ENCODE assay signal across 10 mouse cellular contexts in the genomic region with DNA sequence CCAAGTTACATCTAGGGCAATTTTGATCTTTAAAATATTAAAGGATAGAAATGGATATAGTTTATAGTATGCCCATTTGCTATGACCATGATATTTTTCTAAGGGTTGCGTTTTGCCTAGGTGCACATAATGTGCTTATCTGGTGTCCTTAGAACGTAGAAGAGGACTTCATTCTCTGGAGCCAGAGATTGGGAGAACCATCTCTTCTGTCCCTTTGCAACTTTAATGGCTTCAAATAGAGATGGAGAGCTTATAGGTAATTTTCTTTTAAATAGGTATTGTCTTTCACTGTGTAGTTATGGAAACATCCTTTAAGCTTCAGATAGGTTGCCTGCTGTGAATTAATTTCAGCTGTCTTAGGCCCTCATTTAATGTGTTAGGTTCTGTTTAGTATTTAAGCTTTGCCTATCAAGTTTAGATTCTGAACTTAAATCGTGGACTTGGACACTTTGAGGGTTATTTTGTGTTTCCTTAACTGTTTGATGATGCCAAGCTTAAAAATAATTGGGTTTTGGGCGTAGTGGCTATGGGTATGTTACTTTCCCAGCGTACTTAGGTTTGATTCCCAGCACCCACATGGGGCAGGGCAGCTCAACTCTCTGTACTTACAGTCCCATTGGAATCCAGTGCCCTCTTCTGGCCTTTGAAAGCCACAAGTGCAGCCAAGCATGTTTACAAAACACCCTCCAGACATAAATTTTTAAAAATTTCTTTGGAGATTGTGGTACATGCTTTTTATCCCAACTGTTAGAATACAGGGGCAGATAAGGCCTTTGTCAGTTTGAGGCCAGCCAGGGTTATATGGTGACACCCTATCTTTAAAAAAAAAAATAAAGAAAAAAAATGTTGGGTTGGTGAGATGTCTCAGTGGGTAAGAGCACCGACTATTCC. TPM values are rescaled to one million over a fixed set of nuclear protein-coding genes. Genes with fewer than 3 reads are reported as not detected.
DNase-seq lines count a peak whose midpoint lies in the region; ATAC-seq and TF ChIP-seq lines count a peak whose summit lies in the region.
"Had no signal": no experiment of that assay in that cellular context is flagged by ENCODE, and none has a peak within 500 bp of the region (broad histone marks: within the 10 kb centered on the region; RNA-seq: fewer than 3 reads in every experiment).

No protein-coding gene starts in this region.

- no peak for TF ChIP-seq EP300 in liver, embryonic 14.5 days (IDR thresholded peaks at IDR 0.05; ENCODE audit: low read depth)

- H3K27me3 ChIP-seq in intestine, embryonic 14.5 days (replicated peaks; ENCODE audit: control insufficient read depth, insufficient read depth, low read length) = no peaks in the 10 kb centered on the region
- no peaks in the 10 kb centered on the region for H3K27me3 ChIP-seq in intestine, embryonic 16.5 days (replicated peaks; ENCODE audit: control insufficient read depth, insufficient read depth, low read length)
- no peaks in the 10 kb centered on the region for H3K27me3 ChIP-seq in liver, embryonic 14.5 days (ENCODE audit: control insufficient read depth, insufficient read depth, low read length)
- H3K27me3 ChIP-seq: heart, embryonic 12.5 days; stomach, embryonic 15.5 days had no signal

- no peak overlapping the region for H3K9ac ChIP-seq in intestine, embryonic 14.5 days (ENCODE audit: low read length)
- H3K9ac ChIP-seq in intestine, embryonic 16.5 days (ENCODE audit: low read depth, low read length) = no peak overlapping the region
- H3K9ac ChIP-seq in liver, embryonic 14.5 days (replicated peaks) = no peak overlapping the region
- H3K9ac ChIP-seq: heart, embryonic 12.5 days; stomach, embryonic 15.5 days had no signal

- no peak overlapping the region for H3K27ac ChIP-seq in intestine, embryonic 14.5 days (ENCODE audit: low read depth)
- H3K27ac ChIP-seq in intestine, embryonic 16.5 days (ENCODE audit: low read length) = no peak overlapping the region
- no peak overlapping the region for H3K27ac ChIP-seq in liver, embryonic 14.5 days
- H3K27ac ChIP-seq: stomach, embryonic 15.5 days had no signal

- no peak overlapping the region for H3K4me2 ChIP-seq in intestine, embryonic 14.5 days (ENCODE audit: low read length)
- H3K4me2 ChIP-seq in intestine, embryonic 16.5 days (ENCODE audit: low read depth, low read length) = no peak overlapping the region
- no peak overlapping the region for H3K4me2 ChIP-seq in liver, embryonic 14.5 days (ENCODE audit: low read depth)
- H3K4me2 ChIP-seq: heart, embryonic 12.5 days; stomach, embryonic 15.5 days had no signal

- WGBS in intestine, embryonic 14.5 days = 82% methylated on average over 6 of the region's 6 CpGs
- 78% methylated on average over 6 of the region's 6 CpGs for WGBS in intestine, embryonic 16.5 days
- 64% methylated on average over 6 of the region's 6 CpGs for WGBS in liver, embryonic 14.5 days (ENCODE audit: insufficient replicate concordance)

- H3K4me1 ChIP-seq in intestine, embryonic 14.5 days (replicated peaks; ENCODE audit: control insufficient read depth, insufficient read depth, low read length) = no peaks in the 10 kb centered on the region
- no peaks in the 10 kb centered on the region for H3K4me1 ChIP-seq in intestine, embryonic 16.5 days (ENCODE audit: control insufficient read depth, insufficient read depth, low read length)
- no peaks in the 10 kb centered on the region for H3K4me1 ChIP-seq in liver, embryonic 14.5 days (replicated peaks; ENCODE audit: control insufficient read depth in 2 of 2, insufficient read depth in 2 of 2, low read length in 1 of 2)
- H3K4me1 ChIP-seq: heart, embryonic 12.5 days; stomach, embryonic 15.5 days had no signal

- H3K36me3 ChIP-seq in intestine, embryonic 14.5 days (ENCODE audit: control insufficient read depth, insufficient read depth, low read length) = peaks cover 14% of the 10 kb centered on the region
- H3K36me3 ChIP-seq in intestine, embryonic 16.5 days (ENCODE audit: control insufficient read depth, insufficient read depth, low read length) = no peaks in the 10 kb centered on the region
- peaks cover 8% of the 10 kb centered on the region for H3K36me3 ChIP-seq in liver, embryonic 14.5 days (replicated peaks; ENCODE audit: control insufficient read depth, insufficient read depth, low read depth)

- peak; percentile 26; the same call in 1 of the 2 replicates for TF ChIP-seq CTCF in liver, embryonic 14.5 days (IDR thresholded peaks at IDR 0.05; ENCODE audit: low read depth)

- peak; percentile 15 for DNase-seq in adrenal gland, postnatal 10 days
- no peak for DNase-seq in adrenal gland, adult 2 months
- DNase-seq in intestine, embryonic 14.5 days (ENCODE audit: low spot score) = no peak
- DNase-seq in ES-CJ7 (ENCODE audit: low read depth, low spot score) = peak; percentile 49
- no peak for DNase-seq in liver, embryonic 14.5 days (ENCODE audit: low read depth in 3 of 3, low spot score in 3 of 3)
- no peak for DNase-seq in thymus, postnatal 4 days
- no peak for DNase-seq in layer of hippocampus, adult 9-11 months

- peak; percentile 3; the same call in 1 of the 2 replicates for ATAC-seq in intestine, embryonic 14.5 days (replicated peaks; ENCODE audit: low FRiP score, low TSS enrichment, low read depth)
- no peak for ATAC-seq in intestine, embryonic 16.5 days
- no peak for ATAC-seq in liver, embryonic 14.5 days (ENCODE audit: insufficient read depth)

- H3K9me3 ChIP-seq in intestine, embryonic 14.5 days (ENCODE audit: control insufficient read depth, low read length) = no peaks in the 10 kb centered on the region
- H3K9me3 ChIP-seq in intestine, embryonic 16.5 days (ENCODE audit: control insufficient read depth, low read length) = no peaks in the 10 kb centered on the region
- no peaks in the 10 kb centered on the region for H3K9me3 ChIP-seq in liver, embryonic 14.5 days (ENCODE audit: control insufficient read depth, low read length)
- H3K9me3 ChIP-seq: heart, embryonic 12.5 days; stomach, embryonic 15.5 days had no signal

- no peak overlapping the region for H3K4me3 ChIP-seq in intestine, embryonic 14.5 days (ENCODE audit: low read depth, low read length)
- no peak overlapping the region for H3K4me3 ChIP-seq in intestine, embryonic 16.5 days (ENCODE audit: low read length)
- no peak overlapping the region for H3K4me3 ChIP-seq in liver, embryonic 14.5 days (ENCODE audit: insufficient read depth in 1 of 2, low read depth in 2 of 2, low read length in 2 of 2)
- H3K4me3 ChIP-seq: heart, embryonic 12.5 days; stomach, embryonic 15.5 days had no signal

RNA-seq across cellular contexts. Expression of a gene that starts 11.6 kb away (rescaled TPM):
- 100 to 1,000 TPM; 358 to 456 TPM for total RNA-seq in adrenal gland, postnatal 10 days (2021)
- 100 to 1,000 TPM; 311 to 403 TPM for total RNA-seq in adrenal gland, adult 2 months (2021)
- polyA plus RNA-seq in adrenal gland, adult 2 months (2012; rRNA removed) = 3.7 and 3.8 TPM in 2 replicates
- 230 TPM in 2 replicates for polyA plus RNA-seq in intestine, embryonic 14.5 days (2014; fragmentation: Nextera tagmentation; extraction: Ambion mirVana)
- 215 and 254 TPM in 2 replicates for polyA plus RNA-seq in intestine, embryonic 16.5 days (2015; fragmentation: Nextera tagmentation; extraction: Ambion mirVana)
- polyA plus RNA-seq in liver, embryonic 14.5 days (2012; rRNA removed) = 189 and 409 TPM in 2 replicates
- polyA plus RNA-seq in liver, embryonic 14.5 days (2014; fragmentation: Nextera tagmentation; extraction: Ambion mirVana) = 85.0 and 93.4 TPM in 2 replicates

RNA-seq across cellular contexts. Expression of a gene that starts 33.8 kb away (rescaled TPM):
- 10 to 100 TPM; 79.2 to 94.0 TPM for total RNA-seq in adrenal gland, postnatal 10 days (2021)
- total RNA-seq in adrenal gland, adult 2 months (2021) = 100 to 1,000 TPM in 1 of 2 experiments, 10 to 100 TPM in 1; 84.3 to 124 TPM
- 36.3 and 42.9 TPM in 2 replicates for polyA plus RNA-seq in adrenal gland, adult 2 months (2012; rRNA removed)
- 69.4 and 71.7 TPM in 2 replicates for polyA plus RNA-seq in intestine, embryonic 14.5 days (2014; fragmentation: Nextera tagmentation; extraction: Ambion mirVana)
- 112 and 115 TPM in 2 replicates for polyA plus RNA-seq in intestine, embryonic 16.5 days (2015; fragmentation: Nextera tagmentation; extraction: Ambion mirVana)
- polyA plus RNA-seq in liver, embryonic 14.5 days (2012; rRNA removed) = 24.7 and 30.4 TPM in 2 replicates
- 40.0 and 42.2 TPM in 2 replicates for polyA plus RNA-seq in liver, embryonic 14.5 days (2014; fragmentation: Nextera tagmentation; extraction: Ambion mirVana)

Comparison
In these comparisons a context has a peak if more than half of its experiments do, and no peak if none do; other contexts are left out.
1. DNase-seq: peak in adrenal gland, postnatal 10 days (single experiment) and ES-CJ7 (single experiment); none in adrenal gland, adult 2 months (single experiment), intestine, embryonic 14.5 days (single experiment), liver, embryonic 14.5 days (0 of 3), thymus, postnatal 4 days (single experiment) and layer of hippocampus, adult 9-11 months (single experiment).
2. RNA of a gene that starts 11.6 kb away (polyA plus RNA-seq): 85.0 to 409 TPM in liver, embryonic 14.5 days, 215 to 254 TPM in intestine, embryonic 16.5 days and 230 TPM in intestine, embryonic 14.5 days; 3.7 to 3.8 TPM in adrenal gland, adult 2 months; every median in the first group is over 10 times any median in the second.